In genomic region chr12:3808396-3808981, GRCm38 (mm10) we compare ENCODE assay signal across 9 mouse cellular contexts. TPM values are rescaled to one million over a fixed set of nuclear protein-coding genes. Genes with fewer than 3 reads are reported as not detected.
DNase-seq lines count a peak whose midpoint lies in the region; ATAC-seq and TF ChIP-seq lines count a peak whose summit lies in the region.
"Had no signal": no experiment of that assay in that cellular context is flagged by ENCODE, and none has a peak within 500 bp of the region (broad histone marks: within the 10 kb centered on the region; RNA-seq: fewer than 3 reads in every experiment).

No protein-coding gene starts in this region.

- H3K4me1 ChIP-seq in ES-Bruce4 (ENCODE audit: control insufficient read depth, insufficient read depth, low read length): peaks cover 8% of the 10 kb centered on the region
- H3K4me1 ChIP-seq in forebrain, embryonic 16.5 days (replicated peaks; ENCODE audit: control insufficient read depth, insufficient read depth, low read length): peaks cover 40% of the 10 kb centered on the region
- peaks cover 31% of the 10 kb centered on the region for H3K4me1 ChIP-seq in kidney, adult 2 months (ENCODE audit: control insufficient read depth, insufficient read depth, low read length)
- H3K4me1 ChIP-seq in midbrain, embryonic 12.5 days: peaks cover 55% of the 10 kb centered on the region

- no peak overlapping the region for H3K27ac ChIP-seq in ES-Bruce4 (ENCODE audit: insufficient read depth, low read length)
- peak overlapping the region; percentile 68 for H3K27ac ChIP-seq in forebrain, embryonic 16.5 days (ENCODE audit: low read length)
- H3K27ac ChIP-seq in kidney, adult 2 months (ENCODE audit: insufficient read depth, low read depth, low read length): peak overlapping the region; percentile 83
- peak overlapping the region; percentile 82 for H3K27ac ChIP-seq in midbrain, embryonic 12.5 days (replicated peaks)

- 0 out of 2 replicates have a peak, but pooled peaks cover 2% of the 10 kb centered on the region for H3K27me3 ChIP-seq in ES-Bruce4 (ENCODE audit: control insufficient read depth, insufficient read depth, low read length, poor library complexity, severe bottlenecking)
- no peaks in the 10 kb centered on the region for H3K27me3 ChIP-seq in forebrain, embryonic 16.5 days (replicated peaks; ENCODE audit: control insufficient read depth, insufficient read depth, low read length)
- no peaks in the 10 kb centered on the region for H3K27me3 ChIP-seq in kidney, adult 2 months (replicated peaks; ENCODE audit: control insufficient read depth, insufficient read depth, low read length)
- peaks cover 30% of the 10 kb centered on the region for H3K27me3 ChIP-seq in midbrain, embryonic 12.5 days
- H3K27me3 ChIP-seq: Patski had no signal

- ATAC-seq in forebrain, embryonic 16.5 days: peak; percentile 11; the same call in 1 of the 2 replicates
- ATAC-seq in midbrain, embryonic 12.5 days (ENCODE audit: low FRiP score, low read depth): no peak
- ATAC-seq in monocyte, adult 5-6 weeks (replicated peaks; ENCODE audit: insufficient number of reproducible peaks, low FRiP score, low TSS enrichment, poor library complexity, severe bottlenecking): no peak

- H3K9me3 ChIP-seq in ES-Bruce4 (replicated peaks; ENCODE audit: control insufficient read depth, insufficient read depth, low read length, poor library complexity, severe bottlenecking): no peaks in the 10 kb centered on the region
- H3K9me3 ChIP-seq in forebrain, embryonic 16.5 days (ENCODE audit: control insufficient read depth, low read length): no peaks in the 10 kb centered on the region
- no peaks in the 10 kb centered on the region for H3K9me3 ChIP-seq in midbrain, embryonic 12.5 days

- no peak for TF ChIP-seq EP300 in ES-Bruce4 (IDR thresholded peaks at IDR 0.05; ENCODE audit: insufficient read depth, low read depth, low read length)

- H3K36me3 ChIP-seq in ES-Bruce4 (ENCODE audit: control insufficient read depth, insufficient read depth, low read length, poor library complexity, severe bottlenecking): no peaks in the 10 kb centered on the region
- H3K36me3 ChIP-seq in forebrain, embryonic 16.5 days (ENCODE audit: control insufficient read depth, insufficient read depth): no peaks in the 10 kb centered on the region
- H3K36me3 ChIP-seq in kidney, adult 2 months (ENCODE audit: control insufficient read depth, insufficient read depth, low read length): no peaks in the 10 kb centered on the region
- no peaks in the 10 kb centered on the region for H3K36me3 ChIP-seq in midbrain, embryonic 12.5 days

- peak overlapping the region; percentile 69 for H3K4me2 ChIP-seq in forebrain, embryonic 16.5 days (ENCODE audit: low read length)
- peak overlapping the region; percentile 83 for H3K4me2 ChIP-seq in midbrain, embryonic 12.5 days (replicated peaks)

- no peak for TF ChIP-seq POLR2A in ES-Bruce4 (IDR thresholded peaks at IDR 0.05; ENCODE audit: insufficient read depth, low read length)
- no peak for TF ChIP-seq POLR2A in kidney, adult 2 months (IDR thresholded peaks at IDR 0.05; ENCODE audit: low read depth, low read length)

- H3K4me3 ChIP-seq in ES-Bruce4 (ENCODE audit: low read depth, low read length): peak overlapping the region; percentile 87
- peak overlapping the region; percentile 77 for H3K4me3 ChIP-seq in forebrain, embryonic 16.5 days (replicated peaks; ENCODE audit: low read length)
- peak overlapping the region; percentile 89 for H3K4me3 ChIP-seq in kidney, adult 2 months (ENCODE audit: insufficient read depth, low read depth, low read length)
- H3K4me3 ChIP-seq in midbrain, embryonic 12.5 days: peak overlapping the region; percentile 68

- WGBS in forebrain, embryonic 16.5 days: 3% methylated on average over 10 of the region's 10 CpGs
- 3% methylated on average over 10 of the region's 10 CpGs for WGBS in kidney, adult 2 months
- 1% methylated on average over 10 of the region's 10 CpGs for WGBS in midbrain, embryonic 12.5 days

- DNase-seq in embryo, embryonic 11 days: peak; percentile 41
- no peak for DNase-seq in embryo, embryonic 9.5 days (ENCODE audit: extremely low spot score)
- peak; percentile 87 for DNase-seq in kidney, adult 2 months
- DNase-seq in natural killer cell, adult 2 months (ENCODE audit: low spot score in 2 of 2): no peak

- TF ChIP-seq CTCF in ES-Bruce4 (IDR thresholded peaks at IDR 0.05; ENCODE audit: low read depth, low read length): no peak
- TF ChIP-seq CTCF in kidney, adult 2 months (conservative IDR thresholded peaks at IDR 0.05; ENCODE audit: insufficient read depth, insufficient read length, low read depth, low read length): no peak

- H3K9ac ChIP-seq in ES-Bruce4 (ENCODE audit: low read depth, poor library complexity, severe bottlenecking): peak overlapping the region; percentile 91
- peak overlapping the region; percentile 79 for H3K9ac ChIP-seq in forebrain, embryonic 16.5 days (replicated peaks; ENCODE audit: low read depth, low read length)
- peak overlapping the region; percentile 92 for H3K9ac ChIP-seq in midbrain, embryonic 12.5 days (replicated peaks)

RNA-seq across cellular contexts. Expression of gene Dnmt3a, which starts 2.7 kb away (rescaled TPM):
- polyA plus RNA-seq in ES-Bruce4 (2011; ENCODE audit: insufficient read depth, insufficient read length, low read depth, missing spikeins): 31.9 and 44.2 TPM in 2 replicates
- 86.3 and 86.6 TPM in 2 replicates for polyA plus RNA-seq in forebrain, embryonic 16.5 days (2015; fragmentation: Nextera tagmentation; extraction: Ambion mirVana)
- polyA plus RNA-seq in kidney, adult 2 months (2012; rRNA removed): 11.8 and 12.9 TPM in 2 replicates
- polyA plus RNA-seq in midbrain, embryonic 12.5 days (2016; fragmentation: Nextera tagmentation; extraction: Ambion mirVana): 137 and 143 TPM in 2 replicates
- total RNA-seq in monocyte, adult 5-6 weeks (2017): 13.2 to 31.5 TPM (median 18.2 TPM) in 3 replicates

Comparison
In these comparisons a context has a peak if more than half of its experiments do, and no peak if none do; other contexts are left out.
1. DNase-seq: peak in embryo, embryonic 11 days (single experiment) and kidney, adult 2 months (single experiment); none in embryo, embryonic 9.5 days (single experiment) and natural killer cell, adult 2 months (0 of 2).
2. Peak in every context shown above with its lines, with median percentiles within 50 percentile points of each other: H3K4me3 ChIP-seq and H3K9ac ChIP-seq.